Mouse (Mus musculus): ENCODE measurements around the gene Zfp414.

Gene Zfp414

DNA sequence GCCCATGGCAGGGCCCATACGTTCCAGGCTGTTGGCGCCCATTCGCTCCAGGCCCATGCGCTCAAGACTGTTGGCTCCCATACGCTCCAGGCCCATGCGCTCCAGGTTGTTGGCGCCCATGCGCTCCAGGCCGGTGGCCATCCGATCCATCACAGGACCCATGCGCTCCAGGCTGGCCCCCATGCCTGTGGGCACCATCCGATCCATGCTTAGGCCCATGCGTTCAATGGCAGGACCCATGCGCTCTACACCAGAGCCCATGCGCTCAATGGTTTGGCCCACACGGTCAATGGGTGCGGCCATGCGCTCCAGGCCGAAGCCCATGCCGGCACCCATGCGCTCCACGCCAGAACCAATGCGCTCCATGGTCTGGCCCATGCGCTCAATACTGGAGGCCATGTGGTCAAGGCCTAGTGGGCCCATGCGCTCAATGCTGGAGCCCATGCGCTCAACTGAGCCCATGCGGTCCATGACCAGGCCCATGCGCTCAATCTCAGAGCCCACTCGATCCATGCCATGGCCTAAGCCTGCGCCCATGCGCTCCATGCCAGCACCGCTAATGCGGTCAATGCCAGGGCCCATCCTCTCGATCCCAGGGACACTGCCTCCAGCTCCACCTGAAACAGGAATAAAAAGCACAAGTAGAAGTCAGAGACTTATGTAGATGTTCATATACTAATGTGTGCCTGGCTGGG is 21.0 kb downstream of the Zfp414 start:
- DNase-seq: no peak

GRCm38 (mm10) chr17:33666813-33667212 is 37.9 kb downstream of the Zfp414 start:
- DNase-seq: no peak

GRCm38 (mm10) chr17:33669681-33670080 is 40.8 kb downstream of the Zfp414 start:
- no peak for DNase-seq

- DNase-seq: no peak
Measured at GRCm38 (mm10) chr17:33673837-33674236, 44.9 kb downstream of the Zfp414 start.

DNA sequence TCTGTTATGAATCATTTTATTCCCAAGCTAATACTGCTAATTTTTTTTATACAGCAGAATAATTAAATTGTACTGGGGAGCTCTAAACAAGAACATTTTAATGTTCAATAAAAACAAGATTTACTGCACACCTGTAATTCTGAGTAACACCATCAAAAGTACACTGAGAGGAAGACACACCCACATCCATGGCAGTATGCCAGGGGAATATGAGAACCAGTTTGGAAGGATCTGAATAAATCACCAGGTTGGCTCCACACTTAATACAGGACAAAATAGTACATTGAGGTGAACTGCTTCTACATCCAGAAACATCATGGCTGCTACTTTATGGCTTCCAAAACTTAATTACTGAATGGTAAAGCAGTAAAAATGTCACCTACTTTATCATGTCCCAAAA is 46.6 kb downstream of the Zfp414 start:
- no peak for DNase-seq

DNA sequence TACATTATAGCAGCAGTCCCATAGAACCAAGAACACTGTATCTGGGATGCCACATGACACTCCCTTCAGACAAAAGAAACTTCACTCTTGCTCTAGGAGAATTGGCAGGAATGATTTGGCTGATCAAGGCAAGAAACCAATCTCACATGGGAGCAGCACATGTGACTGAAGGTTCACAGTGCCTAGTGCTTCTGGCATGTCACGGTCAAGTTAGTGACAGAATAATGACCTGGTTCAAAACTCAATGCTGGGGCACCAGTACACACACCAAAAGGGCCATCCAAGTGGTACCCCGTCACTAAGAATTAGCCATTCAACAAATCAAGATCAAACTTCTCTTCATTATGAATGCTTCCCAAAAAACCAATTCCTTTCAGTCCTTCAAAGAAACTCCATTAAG is 47.2 kb downstream of the Zfp414 start:
- no peak for DNase-seq

GRCm38 (mm10) chr17:33678771-33679170 is 49.9 kb downstream of the Zfp414 start:
- DNase-seq: no peak

Data from layer of hippocampus, adult 9-11 months (tissue).